ENCODE assay signal across 10 mouse cellular contexts in genomic region chr16:72719063-72719462, GRCm38 (mm10).
"Had no signal": no experiment of that assay in that cellular context is flagged by ENCODE, and none has a peak within 500 bp of the region (broad histone marks: within the 10 kb centered on the region; RNA-seq: fewer than 3 reads in every experiment).

No protein-coding gene starts in this region.

- DNase-seq: kidney, adult 2 months; kidney, postnatal 25 days; layer of hippocampus, adult 9-11 months; left cerebral cortex, postnatal 4 days; liver; lung, adult 18-20 months; lung, postnatal 10 days; lung, postnatal 36 days; right cerebral cortex, postnatal 25 days; thymus, postnatal 25 days had no signal
